Mouse (Mus musculus) liver, embryonic 12.5 days (tissue): ENCODE results near the gene Fuz. TPM values are rescaled to one million over a fixed set of nuclear protein-coding genes. Genes with fewer than 3 reads are reported as not detected.

ENCODE experiments used
- ATAC-seq: fragments of 200-750 bp; cut with Nextera tagmentation; 2 replicates; pipeline ENCODE4 v1.8.0; 2017; ENCODE audit warnings: moderate number of reproducible peaks, mild to moderate bottlenecking, moderate library complexity
- H3K27ac ChIP-seq: fragments of 300-500 bp; sonication (generic); 2 replicates; pipeline ENCODE4 v1.5.1; 2016; ENCODE audit warnings: mild to moderate bottlenecking
- H3K27me3 ChIP-seq: fragments of 300-500 bp; sonication (generic); replicated peaks from 2 replicates; pipeline ENCODE4 v1.6.1; 2016; ENCODE audit warnings: mild to moderate bottlenecking, moderate library complexity
- H3K36me3 ChIP-seq: fragments of 300-500 bp; sonication (generic); 2 replicates; pipeline ENCODE4 v1.6.1; 2016; ENCODE audit warnings: mild to moderate bottlenecking, moderate library complexity
- H3K4me1 ChIP-seq: fragments of 300-500 bp; sonication (generic); 2 replicates; pipeline ENCODE4 v1.6.1; 2016
- H3K4me2 ChIP-seq: fragments of 300-500 bp; sonication (generic); 2 replicates; pipeline ENCODE4 v1.6.1; 2016; ENCODE audit warnings: mild to moderate bottlenecking, moderate library complexity
- H3K4me3 ChIP-seq: fragments of 300-500 bp; sonication (generic); 2 replicates; pipeline ENCODE4 v1.5.1; 2016; ENCODE audit warnings: mild to moderate bottlenecking, moderate library complexity
- H3K9ac ChIP-seq: fragments of 300-500 bp; sonication (generic); 2 replicates; pipeline ENCODE4 v1.6.1; 2016; ENCODE audit warnings: mild to moderate bottlenecking, moderate library complexity
- H3K9me3 ChIP-seq: fragments of 300-500 bp; sonication (generic); replicated peaks from 2 replicates; pipeline ENCODE4 v1.6.1; 2016; ENCODE audit warnings: mild to moderate bottlenecking, moderate library complexity
- WGBS: fragments of 180-500 bp; shearing (Covaris S2); methylation state at CpG from one replicate; pipeline ENCODE4 v1.1.7; 2016; ENCODE audit not compliant: insufficient replicate concordance; 5-methylcytosine and 5-hydroxymethylcytosine counted together
- polyA plus RNA-seq: library from polyadenylated mRNA; unstranded; fragments of >200 nt; fragmentation: Nextera tagmentation; extraction: Ambion mirVana; gene quantifications from 2 replicates; pipeline ENCODE4 v1.2.1, GENCODE M21; 2016

Gene Fuz
- polyA plus RNA-seq, 1 experiment from 2014 or later = 9.0 TPM

DNA sequence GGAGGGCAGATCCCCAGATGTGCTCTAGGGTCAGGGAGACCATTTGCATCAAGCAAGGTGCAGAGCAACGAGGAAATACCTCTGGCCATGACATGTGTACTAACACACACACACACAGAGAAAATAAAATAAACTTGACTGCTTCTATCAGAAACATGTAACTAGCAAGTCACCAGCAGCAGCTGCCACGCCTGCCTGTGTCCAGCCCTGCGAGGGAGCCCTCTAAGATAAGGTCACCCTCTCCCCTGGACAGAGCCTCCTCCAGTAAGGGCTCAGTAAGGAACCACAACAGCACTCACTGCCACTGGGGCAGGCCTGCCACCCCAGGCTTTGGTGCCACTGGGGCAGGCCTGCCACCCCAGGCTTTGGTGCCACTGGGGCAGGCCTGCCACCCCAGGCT is 22.3 kb downstream of the Fuz start:
- no peaks in the 10 kb centered on the region for H3K9me3 ChIP-seq
- ATAC-seq = peak; percentile 70
- no peaks in the 10 kb centered on the region for H3K27me3 ChIP-seq
- H3K4me1 ChIP-seq = peaks cover 52% of the 10 kb centered on the region
- 42% methylated on average over 3 of the region's 3 CpGs for WGBS
- peak overlapping the region; percentile 8; the same call in 1 of the 2 replicates for H3K4me3 ChIP-seq
- H3K27ac ChIP-seq = peak overlapping the region; percentile 74
- peaks cover 96% of the 10 kb centered on the region for H3K36me3 ChIP-seq
- H3K4me2 ChIP-seq = peak overlapping the region; percentile 40
- H3K9ac ChIP-seq = no peak overlapping the region

DNA sequence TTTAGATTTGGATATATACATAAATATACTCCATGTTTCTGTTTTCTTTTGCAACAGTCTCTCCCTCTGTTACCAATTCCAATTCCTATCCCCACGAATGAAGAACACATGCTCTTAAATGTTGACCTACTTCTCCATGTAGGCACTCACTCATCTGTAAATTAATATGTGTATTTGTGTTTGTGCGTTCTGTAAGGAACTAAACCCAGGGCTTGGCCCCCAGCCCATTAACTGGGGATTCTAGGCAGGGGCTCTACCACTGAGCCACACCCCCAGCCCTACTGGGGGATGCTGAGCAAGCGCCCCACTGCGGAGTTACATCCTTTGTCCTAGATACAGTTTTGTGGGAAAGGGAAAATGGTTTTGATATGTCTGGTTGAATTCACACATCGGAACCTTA is 23.2 kb downstream of the Fuz start:
- 88% methylated on average over 5 of the region's 5 CpGs for WGBS
- peaks cover 96% of the 10 kb centered on the region for H3K36me3 ChIP-seq
- H3K27ac ChIP-seq = peak overlapping the region; percentile 74; the same call in 1 of the 2 replicates
- H3K4me3 ChIP-seq = no peak overlapping the region
- ATAC-seq = no peak
- H3K4me1 ChIP-seq = peaks cover 59% of the 10 kb centered on the region
- no peak overlapping the region for H3K4me2 ChIP-seq
- H3K27me3 ChIP-seq = no peaks in the 10 kb centered on the region
- H3K9ac ChIP-seq = no peak overlapping the region
- H3K9me3 ChIP-seq = no peaks in the 10 kb centered on the region

DNA sequence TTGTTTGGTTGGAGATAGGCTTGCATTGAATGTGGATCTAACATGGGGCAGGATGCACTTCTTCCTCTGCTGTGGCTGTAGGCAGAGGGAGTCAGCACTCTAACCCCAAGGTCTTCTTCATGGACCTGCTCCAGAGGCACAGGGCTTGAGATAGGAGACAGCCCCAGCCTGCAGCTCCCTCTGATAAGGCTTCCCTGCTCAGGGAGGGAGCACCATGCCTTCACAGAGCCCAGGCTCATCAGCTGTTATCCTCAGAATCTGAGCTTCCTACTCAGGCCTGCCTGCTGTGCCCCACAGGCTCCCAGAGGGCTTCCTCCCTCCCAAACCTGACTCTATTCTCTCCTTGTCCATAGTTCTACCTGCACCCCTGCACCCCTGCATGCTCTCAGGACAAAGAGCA is 26.7 kb downstream of the Fuz start:
- no peak overlapping the region for H3K9ac ChIP-seq
- no peaks in the 10 kb centered on the region for H3K27me3 ChIP-seq
- H3K27ac ChIP-seq = peak overlapping the region; percentile 34; the same call in 1 of the 2 replicates
- ATAC-seq = peak; percentile 87
- H3K9me3 ChIP-seq = no peaks in the 10 kb centered on the region
- peaks cover 81% of the 10 kb centered on the region for H3K4me1 ChIP-seq
- H3K36me3 ChIP-seq = peaks cover 93% of the 10 kb centered on the region
- H3K4me2 ChIP-seq = peak overlapping the region; percentile 28
- H3K4me3 ChIP-seq = no peak overlapping the region

DNA sequence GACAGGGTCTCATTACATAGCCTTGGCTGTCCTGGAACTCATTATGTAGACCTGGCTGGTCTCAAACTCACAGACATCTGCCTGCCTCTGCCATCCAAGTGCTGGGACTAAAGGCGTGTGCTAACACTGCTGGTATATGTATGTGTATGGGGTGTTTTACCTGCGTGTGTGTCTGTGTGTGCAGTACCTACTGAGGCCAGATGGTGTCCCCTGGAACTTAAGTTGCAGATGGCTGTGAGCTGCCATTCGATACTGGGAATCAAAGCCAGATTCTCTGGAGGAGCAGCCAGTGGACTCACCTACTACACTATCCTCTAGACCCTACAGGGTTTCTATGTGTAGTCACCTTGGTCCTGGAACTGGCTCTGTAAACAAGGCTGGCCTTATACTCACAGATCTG is 29.6 kb downstream of the Fuz start:
- 70% methylated on average over 3 of the region's 3 CpGs for WGBS
- H3K27me3 ChIP-seq = no peaks in the 10 kb centered on the region
- H3K27ac ChIP-seq = no peak overlapping the region
- H3K4me3 ChIP-seq = no peak overlapping the region
- H3K4me1 ChIP-seq = peaks cover 73% of the 10 kb centered on the region
- no peak overlapping the region for H3K4me2 ChIP-seq
- no peak overlapping the region for H3K9ac ChIP-seq
- H3K36me3 ChIP-seq = peaks cover 67% of the 10 kb centered on the region
- ATAC-seq = no peak
- no peaks in the 10 kb centered on the region for H3K9me3 ChIP-seq

DNA sequence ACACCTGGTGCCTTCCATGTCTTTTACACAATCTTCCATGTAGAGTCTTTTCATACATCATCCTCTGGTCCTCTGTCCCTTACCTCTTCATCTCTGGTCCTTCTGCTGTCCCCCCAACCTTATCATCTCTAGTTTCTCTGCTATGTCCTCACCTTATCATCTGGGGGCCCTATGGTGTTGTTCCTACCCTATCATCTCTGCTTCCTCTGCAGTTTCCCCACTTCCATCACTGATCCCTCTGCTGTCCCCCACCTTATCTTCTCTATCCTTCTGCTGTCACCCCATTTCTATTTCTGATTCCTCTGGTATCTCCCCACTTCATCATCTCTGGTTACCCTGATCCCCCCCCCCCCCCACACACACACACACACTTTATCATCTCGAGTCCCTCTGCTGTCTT is 32.7 kb downstream of the Fuz start:
- WGBS = 0% methylated on average over 1 of the region's 1 CpGs
- no peaks in the 10 kb centered on the region for H3K9me3 ChIP-seq
- H3K4me3 ChIP-seq = peak overlapping the region; percentile 100
- H3K4me2 ChIP-seq = peak overlapping the region; percentile 84
- H3K9ac ChIP-seq = peak overlapping the region; percentile 97
- H3K27ac ChIP-seq = peak overlapping the region; percentile 98
- ATAC-seq = peak; percentile 20; the same call in 1 of the 2 replicates
- H3K27me3 ChIP-seq = no peaks in the 10 kb centered on the region
- peaks cover 55% of the 10 kb centered on the region for H3K4me1 ChIP-seq
- peaks cover 37% of the 10 kb centered on the region for H3K36me3 ChIP-seq

DNA sequence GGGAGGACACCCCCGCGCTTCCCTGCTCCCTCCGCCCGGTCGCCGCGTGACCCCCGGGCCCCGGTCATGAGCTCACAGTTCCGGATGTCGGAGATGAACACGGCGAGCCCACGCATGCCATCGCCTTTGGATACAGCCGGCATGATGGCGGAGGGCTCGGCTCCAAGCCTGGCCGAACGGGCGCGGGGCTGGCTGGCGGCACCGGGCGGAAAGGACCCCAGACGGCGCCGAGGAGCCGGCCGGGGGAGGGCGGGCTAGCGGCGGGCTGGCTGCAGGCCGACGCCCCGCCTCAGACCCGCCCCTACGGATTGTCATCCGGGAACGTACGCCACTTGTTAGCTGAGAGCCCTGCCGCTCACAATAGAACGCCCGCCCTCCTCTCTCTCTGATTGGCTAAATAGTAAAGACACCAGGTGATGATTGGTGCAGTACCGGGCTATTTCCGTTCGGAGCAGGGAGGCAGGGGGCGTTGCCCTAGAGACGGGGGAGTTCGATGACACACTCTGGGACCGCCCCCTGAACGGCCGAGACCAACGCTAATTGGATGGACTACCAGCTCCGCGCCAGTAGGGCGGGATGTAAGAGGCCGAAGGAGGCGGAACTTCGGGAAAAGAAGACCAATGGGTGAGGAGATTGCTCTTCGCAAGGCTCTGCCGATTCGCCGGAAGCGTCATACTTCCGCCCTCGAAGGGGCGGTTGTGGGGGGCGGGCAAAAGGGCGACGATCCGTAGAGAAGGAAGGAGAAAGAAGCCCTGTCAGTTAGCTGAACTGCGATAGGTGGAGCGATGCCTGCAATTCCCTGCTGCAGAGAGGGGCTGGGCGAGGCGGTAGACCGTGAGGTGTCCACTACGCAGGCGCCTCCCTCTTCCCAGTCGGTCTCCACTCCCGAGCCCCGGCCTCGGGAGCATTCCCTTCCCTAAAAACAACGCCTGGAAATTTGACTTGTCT is 33.6 kb downstream of the Fuz start, which contains the start of gene Ap2a1:
Gene Ap2a1, minus strand, starts transcription at position 293 of the 948 bp plus-strand sequence.
- Histone ChIP-seq H3K36me3 (peaks cover 28% of the 10 kb centered on the region), H3K4me3 (peak within 1 kb of the TSS; percentile 100), H3K27ac (peak within 1 kb of the TSS; percentile 98), H3K9me3 (no peaks in the 10 kb centered on the region), H3K27me3 (no peaks in the 10 kb centered on the region), H3K4me2 (peak within 1 kb of the TSS; percentile 84), H3K9ac (peak within 1 kb of the TSS; percentile 97), H3K4me1 (peaks cover 48% of the 10 kb centered on the region)
- ATAC-seq = peak; percentile 96
- under 1% methylated on average over 84 of the region's 84 CpGs for WGBS

DNA sequence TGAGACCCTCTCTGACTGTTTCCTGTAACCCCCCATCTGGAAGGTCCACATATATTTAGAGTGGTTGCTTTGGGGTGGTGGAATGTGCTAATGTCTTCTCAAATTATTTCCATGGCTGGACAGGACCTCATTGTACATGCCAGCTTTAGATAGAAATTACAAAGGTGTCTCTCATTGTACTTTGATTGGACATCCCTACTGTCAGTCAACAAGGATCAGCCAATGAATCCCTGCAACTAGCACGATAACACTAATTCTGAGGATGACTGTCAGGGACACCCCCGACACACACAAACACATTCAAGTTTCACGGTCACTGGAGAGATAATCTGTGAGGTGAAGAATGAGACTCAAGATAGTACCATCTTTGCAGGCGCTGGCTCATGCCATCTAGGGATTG is 42.8 kb downstream of the Fuz start:
- Histone ChIP-seq H3K4me2 (no peak overlapping the region), H3K4me3 (no peak overlapping the region), H3K9me3 (no peaks in the 10 kb centered on the region; the same call in 1 of the 2 replicates), H3K27ac (no peak overlapping the region), H3K36me3 (no peaks in the 10 kb centered on the region), H3K9ac (no peak overlapping the region), H3K4me1 (no peaks in the 10 kb centered on the region), H3K27me3 (0 out of 2 replicates have a peak, but pooled peaks cover 5% of the 10 kb centered on the region)
- ATAC-seq = no peak
- WGBS = 65% methylated on average over 4 of the region's 4 CpGs

DNA sequence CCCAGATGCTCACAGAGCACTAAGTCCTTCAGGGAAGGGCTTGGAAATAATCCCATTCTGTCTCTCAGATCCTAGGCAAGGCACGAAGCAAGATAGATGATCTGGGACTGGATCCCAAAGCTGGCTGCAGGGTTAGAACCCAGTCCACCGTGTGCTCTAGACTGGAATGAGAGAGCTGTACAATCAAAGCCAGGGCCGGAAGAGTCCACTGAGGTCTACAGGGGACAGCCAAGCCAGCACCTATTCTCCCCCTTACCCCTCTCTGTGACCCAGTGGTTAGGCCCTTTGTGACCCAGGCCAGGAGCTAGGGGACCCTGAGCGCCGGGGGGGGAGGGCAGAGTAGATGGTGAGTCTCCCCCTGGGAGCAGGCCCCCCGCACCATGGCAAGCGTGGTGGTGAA is 47.0 kb downstream of the Fuz start, which contains the start of gene Tsks:
Gene Tsks, plus strand, starts transcription at position 301 of the 400 bp plus-strand sequence.
- H3K27me3 ChIP-seq = peaks cover 23% of the 10 kb centered on the region

DNA sequence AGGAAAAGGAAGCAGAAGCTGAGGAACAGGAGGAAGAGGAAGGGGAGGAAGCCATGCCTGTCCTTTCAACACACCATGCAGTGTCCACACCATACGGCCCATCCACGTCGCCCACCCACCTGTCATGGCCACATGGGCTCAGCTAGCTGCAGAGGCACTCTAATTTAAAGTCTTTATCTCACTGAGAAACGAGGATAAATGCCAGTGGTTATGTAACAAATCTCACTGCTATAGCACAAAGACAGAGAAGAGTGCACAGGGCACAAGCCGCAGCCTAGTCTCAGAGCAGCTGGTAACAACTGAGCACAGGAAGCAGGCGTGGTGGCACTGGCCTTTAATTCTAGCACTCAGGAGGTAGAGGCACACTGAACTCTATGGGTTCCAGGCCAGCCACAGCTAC is 54.0 kb downstream of the Fuz start:
- 49% methylated on average over 6 of the region's 6 CpGs for WGBS

More for the DNA sequence above, 47.0 kb downstream of the Fuz start, which contains the start of gene Tsks:
- Histone ChIP-seq H3K4me1 (no peaks in the 10 kb centered on the region), H3K27ac (no peak within 1 kb of the TSS), H3K4me3 (no peak within 1 kb of the TSS), H3K9ac (no peak within 1 kb of the TSS), H3K9me3 (no peaks in the 10 kb centered on the region), H3K4me2 (no peak within 1 kb of the TSS), H3K36me3 (no peaks in the 10 kb centered on the region)
- WGBS = 72% methylated on average over 7 of the region's 7 CpGs
- no peak for ATAC-seq

DNA sequence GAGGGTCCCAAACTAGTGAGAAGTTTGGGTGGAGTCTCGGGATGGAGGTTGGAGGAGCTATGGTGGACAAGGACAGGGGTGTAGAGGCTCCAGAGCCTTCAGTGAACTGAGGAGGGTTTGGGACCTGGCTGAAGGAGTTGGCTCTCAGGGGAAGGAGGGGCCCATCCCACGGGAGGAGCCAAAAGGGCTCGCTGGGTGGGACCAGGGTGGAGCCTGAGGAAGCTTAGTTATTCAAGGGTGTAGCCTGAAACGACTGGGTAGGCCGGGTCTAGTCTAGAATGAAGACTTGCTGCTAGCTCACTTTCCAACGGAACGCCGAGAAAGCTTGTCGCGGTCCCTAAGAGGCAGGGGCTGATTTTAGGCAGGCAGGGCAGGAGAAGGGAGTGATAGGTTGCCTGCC is 56.1 kb downstream of the Fuz start:
- H3K9ac ChIP-seq = peak overlapping the region; percentile 67
- peak overlapping the region; percentile 76 for H3K27ac ChIP-seq
- no peaks in the 10 kb centered on the region for H3K9me3 ChIP-seq
- peak overlapping the region; percentile 65 for H3K4me3 ChIP-seq
- peak overlapping the region; percentile 99 for H3K4me2 ChIP-seq
- peak; percentile 82 for ATAC-seq
- H3K4me1 ChIP-seq = peaks cover 20% of the 10 kb centered on the region
- WGBS = 2% methylated on average over 10 of the region's 10 CpGs
- H3K36me3 ChIP-seq = no peaks in the 10 kb centered on the region
- peaks cover 63% of the 10 kb centered on the region for H3K27me3 ChIP-seq

More for the DNA sequence above, 54.0 kb downstream of the Fuz start:
- Histone ChIP-seq H3K27me3 (peaks cover 65% of the 10 kb centered on the region), H3K4me1 (peaks cover 20% of the 10 kb centered on the region), H3K9ac (no peak overlapping the region), H3K4me2 (no peak overlapping the region), H3K27ac (no peak overlapping the region), H3K4me3 (no peak overlapping the region), H3K36me3 (no peaks in the 10 kb centered on the region), H3K9me3 (no peaks in the 10 kb centered on the region)
- ATAC-seq = no peak
